Mouse (Mus musculus) C2C12 (cell line): ENCODE results near the gene Gm266.

Experiments
- CEBPB ChIP-seq: IDR thresholded peaks from one replicate; pipeline ENCODE4 v1.6.1; 2011; ENCODE audit warnings: low read depth, mild to moderate bottlenecking, control low read depth, moderate library complexity
- CTCF ChIP-seq: IDR thresholded peaks from one replicate; pipeline ENCODE4 v1.5.1; 2011; ENCODE audit not compliant: control insufficient read depth, insufficient read depth, insufficient read length
- FOSL1 ChIP-seq: IDR thresholded peaks from one replicate; pipeline ENCODE4 v1.8.0; 2011; ENCODE audit warnings: mild to moderate bottlenecking, low read length; ENCODE audit not compliant: poor library complexity, insufficient read depth, severe bottlenecking
- MAX ChIP-seq: IDR thresholded peaks from one replicate; pipeline ENCODE4 v1.6.1; 2011; ENCODE audit warnings: mild to moderate bottlenecking, control low read depth
- MYOD1 ChIP-seq: IDR thresholded peaks from one replicate; pipeline ENCODE4 v1.6.1; 2011; ENCODE audit warnings: low read depth; ENCODE audit not compliant: control insufficient read depth, insufficient read length
- MYOG ChIP-seq: IDR thresholded peaks from one replicate; pipeline ENCODE4 v1.6.1; 2011; ENCODE audit not compliant: control insufficient read depth, insufficient read length; ENCODE audit errors: extremely low read depth

GRCm38 (mm10) chr12:111514231-111514792 lies 28.7 kb upstream of the Gm266 start:
- TF ChIP-seq FOSL1 (no peak), CTCF (no peak), MYOD1 (no peak), MAX (no peak), MYOG (no peak), CEBPB (no peak)
